Mouse (Mus musculus) C2C12 (cell line): ENCODE data around the gene Sgpp1. TPM values are rescaled to one million over a fixed set of nuclear protein-coding genes. Genes with fewer than 3 reads are reported as not detected.

Experiments
- H3K27me3 ChIP-seq: one replicate; pipeline ENCODE4 v1.6.1; 2011; ENCODE audit not compliant: control insufficient read depth, insufficient read depth, insufficient read length
- H3K36me3 ChIP-seq: one replicate; pipeline ENCODE4 v1.6.1; 2011; ENCODE audit not compliant: control insufficient read depth, insufficient read depth
- H3K4me3 ChIP-seq: one replicate; pipeline ENCODE4 v1.5.1; 2011; ENCODE audit warnings: mild to moderate bottlenecking, control low read depth; ENCODE audit not compliant: poor library complexity, insufficient read depth, severe bottlenecking
- H3K79me2 ChIP-seq: one replicate; pipeline ENCODE4 v1.6.1; 2011; ENCODE audit not compliant: control insufficient read depth, insufficient read depth
- H3K79me3 ChIP-seq: one replicate; pipeline ENCODE4 v1.6.1; 2011; ENCODE audit warnings: low read depth, control low read depth
- H3ac ChIP-seq: one replicate; pipeline ENCODE3; 2011; ENCODE audit warnings: low read depth; ENCODE audit not compliant: control insufficient read depth, insufficient read length
- CEBPB ChIP-seq: IDR thresholded peaks from one replicate; pipeline ENCODE4 v1.6.1; 2011; ENCODE audit warnings: low read depth, mild to moderate bottlenecking, control low read depth, moderate library complexity
- CTCF ChIP-seq: IDR thresholded peaks from one replicate; pipeline ENCODE4 v1.5.1; 2011; ENCODE audit not compliant: control insufficient read depth, insufficient read depth, insufficient read length
- FOSL1 ChIP-seq: IDR thresholded peaks from one replicate; pipeline ENCODE4 v1.8.0; 2011; ENCODE audit warnings: mild to moderate bottlenecking, low read length; ENCODE audit not compliant: poor library complexity, insufficient read depth, severe bottlenecking
- MAX ChIP-seq: IDR thresholded peaks from one replicate; pipeline ENCODE4 v1.6.1; 2011; ENCODE audit warnings: mild to moderate bottlenecking, control low read depth
- MYOD1 ChIP-seq: IDR thresholded peaks from one replicate; pipeline ENCODE4 v1.6.1; 2011; ENCODE audit warnings: low read depth; ENCODE audit not compliant: control insufficient read depth, insufficient read length
- MYOG ChIP-seq: IDR thresholded peaks from one replicate; pipeline ENCODE4 v1.6.1; 2011; ENCODE audit not compliant: control insufficient read depth, insufficient read length; ENCODE audit errors: extremely low read depth
- USF1 ChIP-seq: IDR thresholded peaks from one replicate; pipeline ENCODE4 v1.6.1; 2011; ENCODE audit warnings: low read depth, mild to moderate bottlenecking, control low read depth, moderate library complexity
- polyA plus RNA-seq: library from polyadenylated mRNA; unstranded; fragments of >200 nt; fragmentation: generic; extraction: Trizol; gene quantifications from one replicate; pipeline ENCODE4 v1.2.1, GENCODE M21; 2012; ENCODE audit warnings: missing spikeins

Gene Sgpp1
- polyA plus RNA-seq, 1 experiment, result 9.2 TPM

- TF ChIP-seq CEBPB (peak; percentile 40), USF1 (no peak)
- peak overlapping the region; percentile 75 for H3K4me3 ChIP-seq
- peak overlapping the region; percentile 39 for H3ac ChIP-seq
- peaks cover 5% of the 10 kb centered on the region for H3K36me3 ChIP-seq
- peaks cover 67% of the 10 kb centered on the region for H3K79me2 ChIP-seq
- no peaks in the 10 kb centered on the region for H3K27me3 ChIP-seq
- H3K79me3 ChIP-seq, result peaks cover 58% of the 10 kb centered on the region
Observed at GRCm38 (mm10) chr12:75733331-75734070, 2.0 kb downstream of the Sgpp1 start.

GRCm38 (mm10) chr12:75731927-75732443 lies 3.5 kb downstream of the Sgpp1 start:
- peaks cover 9% of the 10 kb centered on the region for H3K36me3 ChIP-seq
- H3K79me2 ChIP-seq, result peaks cover 82% of the 10 kb centered on the region
- H3K27me3 ChIP-seq, result no peaks in the 10 kb centered on the region
- no peak overlapping the region for H3ac ChIP-seq
- TF ChIP-seq MAX, result no peak
- no peak for TF ChIP-seq USF1
- no peak for TF ChIP-seq FOSL1
- TF ChIP-seq CEBPB, result no peak
- TF ChIP-seq MYOG, result no peak
- no peak for TF ChIP-seq MYOD1
- no peak for TF ChIP-seq CTCF
- H3K4me3 ChIP-seq, result no peak overlapping the region
- peaks cover 67% of the 10 kb centered on the region for H3K79me3 ChIP-seq

- Histone ChIP-seq H3K36me3 (peaks cover 11% of the 10 kb centered on the region), H3K27me3 (no peaks in the 10 kb centered on the region), H3K4me3 (no peak overlapping the region), H3ac (no peak overlapping the region), H3K79me2 (peaks cover 87% of the 10 kb centered on the region), H3K79me3 (peaks cover 70% of the 10 kb centered on the region)
- no peak for TF ChIP-seq FOSL1
- no peak for TF ChIP-seq MYOG
- no peak for TF ChIP-seq MAX
- TF ChIP-seq USF1, result no peak
- no peak for TF ChIP-seq CEBPB
- TF ChIP-seq MYOD1, result no peak
Observed at GRCm38 (mm10) chr12:75731508-75731907, 4.0 kb downstream of the Sgpp1 start.

- no peak overlapping the region for H3K4me3 ChIP-seq
- TF ChIP-seq MYOD1 (no peak), FOSL1 (no peak), CEBPB (no peak), CTCF (no peak), MAX (no peak), MYOG (no peak), USF1 (no peak)
- H3K27me3 ChIP-seq, result no peaks in the 10 kb centered on the region
- peaks cover 97% of the 10 kb centered on the region for H3K79me2 ChIP-seq
- no peak overlapping the region for H3ac ChIP-seq
- peaks cover 75% of the 10 kb centered on the region for H3K79me3 ChIP-seq
- H3K36me3 ChIP-seq, result peaks cover 12% of the 10 kb centered on the region
Observed at GRCm38 (mm10) chr12:75730458-75730857, 5.1 kb downstream of the Sgpp1 start.

- H3K79me3 ChIP-seq, result peaks cover 77% of the 10 kb centered on the region
- H3K79me2 ChIP-seq, result peaks cover 99% of the 10 kb centered on the region
- no peaks in the 10 kb centered on the region for H3K27me3 ChIP-seq
- TF ChIP-seq MAX, result no peak
- no peak for TF ChIP-seq CTCF
- TF ChIP-seq USF1, result no peak
- TF ChIP-seq FOSL1, result no peak
- TF ChIP-seq CEBPB, result no peak
- no peak for TF ChIP-seq MYOG
- no peak for TF ChIP-seq MYOD1
- H3ac ChIP-seq, result no peak overlapping the region
- H3K36me3 ChIP-seq, result peaks cover 12% of the 10 kb centered on the region
- H3K4me3 ChIP-seq, result no peak overlapping the region
Observed at GRCm38 (mm10) chr12:75729876-75730275, 5.7 kb downstream of the Sgpp1 start.
